Mouse (Mus musculus): ENCODE measurements around the gene Slc9a8. TPM values are rescaled to one million over a fixed set of nuclear protein-coding genes. Genes with fewer than 3 reads are reported as not detected.

Gene Slc9a8
- total and polyA plus RNA-seq, 3 experiments: 16.7 to 25.8 TPM; not detected in 1

GRCm38 (mm10) chr2:167375688-167376087 lies 45.8 kb upstream of the Slc9a8 start:
- no peak for DNase-seq (ENCODE audit: low read depth, low spot score)
- no peak overlapping the region for H3K27ac ChIP-seq (ENCODE audit: control insufficient read depth, low read depth, low read length)
- H3K4me3 ChIP-seq (ENCODE audit: control insufficient read depth in 1 of 2, insufficient read depth in 1 of 2, low read depth in 2 of 2, low read length in 2 of 2): peak overlapping the region; percentile 44 to 45; a peak in 2 of 4 replicates
- H3K4me1 ChIP-seq (ENCODE audit: control insufficient read depth in 1 of 2, insufficient read depth in 2 of 2, low read length in 2 of 2): peaks cover 0 to 15% of the 10 kb centered on the region in 2 experiments; a peak in 2 of 4 replicates
- peak overlapping the region; percentile 47 for H3K9ac ChIP-seq (ENCODE audit: control insufficient read depth, low read depth, low read length, poor library complexity, severe bottlenecking)
- TF ChIP-seq POLR2AphosphoS5 (IDR thresholded peaks at IDR 0.05; ENCODE audit: borderline replicate concordance, low read depth, low read length): no peak
- TF ChIP-seq NELFE (IDR thresholded peaks at IDR 0.05; ENCODE audit: low read depth, low read length): no peak
- no peaks in the 10 kb centered on the region for H3K79me2 ChIP-seq (ENCODE audit: control insufficient read depth, insufficient read depth, low read length, poor library complexity)
- no peaks in the 10 kb centered on the region; a peak in 2 of 4 replicates for H3K36me3 ChIP-seq (ENCODE audit: control insufficient read depth in 1 of 2, insufficient read depth in 2 of 2, low read length in 2 of 2)
- H3K9me3 ChIP-seq (replicated peaks; ENCODE audit: insufficient read depth, low read length): no peaks in the 10 kb centered on the region
- H3K27me3 ChIP-seq (ENCODE audit: control insufficient read depth in 1 of 2, insufficient read depth in 2 of 2, low read length in 2 of 2): peaks cover 0 to 2% of the 10 kb centered on the region in 2 experiments; a peak in 2 of 4 replicates

DNA sequence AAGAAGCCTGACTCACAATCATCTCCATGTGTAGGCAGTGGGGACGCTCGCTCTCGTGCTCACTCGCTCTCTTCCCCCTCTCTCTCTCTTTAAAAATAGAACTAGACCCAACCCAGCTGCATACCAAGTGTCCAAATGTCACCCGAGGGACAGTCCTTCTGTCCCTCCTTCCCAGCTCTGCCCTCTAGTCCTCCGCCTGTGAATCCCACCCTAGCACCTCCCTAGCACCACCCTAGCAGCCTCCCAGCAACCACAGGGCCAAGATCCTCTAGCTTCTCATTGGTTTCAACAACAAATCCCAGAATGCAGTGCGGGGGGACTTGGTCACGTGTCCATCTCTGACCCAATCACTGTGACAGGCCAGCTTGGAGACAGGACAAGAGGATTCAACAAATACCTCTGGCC lies 45.4 kb upstream of the Slc9a8 start:
- TF ChIP-seq USF1 (IDR thresholded peaks at IDR 0.05; ENCODE audit: low read depth, low read length) (peak; percentile 97), TAL1 (IDR thresholded peaks at IDR 0.05; ENCODE audit: low read length) (no peak), ZMIZ1 (IDR thresholded peaks at IDR 0.05; ENCODE audit: low read depth, low read length) (no peak; the same call in 1 of the 2 replicates), MAX (IDR thresholded peaks at IDR 0.05; ENCODE audit: low read length) (peak; percentile 83), HCFC1 (IDR thresholded peaks at IDR 0.05; ENCODE audit: low read depth, low read length) (peak; percentile 75), USF2 (IDR thresholded peaks at IDR 0.05; ENCODE audit: borderline replicate concordance in 1 of 2, insufficient read depth in 1 of 2, low read depth in 1 of 2, low read length in 2 of 2) (peak; percentile 60 to 82; a peak in 3 of 4 replicates), POLR2A (IDR thresholded peaks at IDR 0.05; ENCODE audit: control insufficient read depth in 1 of 2, insufficient read depth in 1 of 2, low read depth in 1 of 2, low read length in 2 of 2, poor library complexity in 1 of 2) (peak in 1 of 2 experiments; percentile 63; a peak in 1 of 4 replicates), NRF1 (IDR thresholded peaks at IDR 0.05; ENCODE audit: insufficient read depth, low read depth, low read length, poor library complexity, severe bottlenecking) (no peak)
- Histone ChIP-seq H3K4me1 (ENCODE audit: control insufficient read depth in 1 of 2, insufficient read depth in 2 of 2, low read length in 2 of 2) (peaks cover 0 to 15% of the 10 kb centered on the region in 2 experiments; a peak in 2 of 4 replicates), H3K79me2 (ENCODE audit: control insufficient read depth, insufficient read depth, low read length, poor library complexity) (no peaks in the 10 kb centered on the region), H3K27me3 (ENCODE audit: control insufficient read depth in 1 of 2, insufficient read depth in 2 of 2, low read length in 2 of 2) (peaks cover 0 to 5% of the 10 kb centered on the region in 2 experiments; a peak in 2 of 4 replicates), H3K36me3 (ENCODE audit: control insufficient read depth in 1 of 2, insufficient read depth in 2 of 2, low read length in 2 of 2) (no peaks in the 10 kb centered on the region; a peak in 2 of 4 replicates), H3K9ac (ENCODE audit: control insufficient read depth, low read depth, low read length, poor library complexity, severe bottlenecking) (peak overlapping the region; percentile 47), H3K27ac (ENCODE audit: control insufficient read depth, low read depth, low read length) (no peak overlapping the region), H3K9me3 (replicated peaks; ENCODE audit: insufficient read depth, low read length) (no peaks in the 10 kb centered on the region), H3K4me3 (ENCODE audit: control insufficient read depth in 1 of 2, insufficient read depth in 1 of 2, low read depth in 2 of 2, low read length in 2 of 2) (peak overlapping the region; percentile 44 to 45)
- DNase-seq (ENCODE audit: low read depth, low spot score): peak; percentile 86

DNA sequence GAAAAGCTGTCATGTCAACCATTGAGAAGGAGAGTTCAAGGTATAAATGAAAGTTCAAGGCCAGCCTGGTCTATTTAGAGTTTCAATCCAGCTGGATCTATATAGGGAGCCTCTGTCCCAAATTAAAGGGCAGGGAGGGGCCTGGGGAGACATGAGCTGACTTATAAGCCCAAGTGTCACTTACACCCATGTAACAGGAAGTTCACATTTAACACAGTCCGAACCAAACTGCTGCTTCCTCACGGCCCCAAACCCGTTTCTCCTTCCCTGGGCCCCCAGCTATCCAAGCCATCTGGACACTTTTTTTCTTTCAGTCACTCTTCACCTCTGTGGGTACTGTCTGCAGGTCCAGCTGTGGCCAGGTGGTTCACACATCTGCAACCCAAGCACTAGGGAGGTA lies 43.8 kb upstream of the Slc9a8 start:
- Histone ChIP-seq H3K79me2 (ENCODE audit: control insufficient read depth, insufficient read depth, low read length, poor library complexity) (no peaks in the 10 kb centered on the region), H3K36me3 (ENCODE audit: control insufficient read depth in 1 of 2, insufficient read depth in 2 of 2, low read length in 2 of 2) (no peaks in the 10 kb centered on the region; a peak in 2 of 4 replicates), H3K4me1 (ENCODE audit: control insufficient read depth in 1 of 2, insufficient read depth in 2 of 2, low read length in 2 of 2) (peaks cover 0 to 15% of the 10 kb centered on the region in 2 experiments; a peak in 2 of 4 replicates), H3K27ac (ENCODE audit: control insufficient read depth, low read depth, low read length) (no peak overlapping the region), H3K9ac (ENCODE audit: control insufficient read depth, low read depth, low read length, poor library complexity, severe bottlenecking) (no peak overlapping the region), H3K27me3 (ENCODE audit: control insufficient read depth in 1 of 2, insufficient read depth in 2 of 2, low read length in 2 of 2) (peaks cover 0 to 8% of the 10 kb centered on the region in 2 experiments; a peak in 2 of 4 replicates), H3K9me3 (replicated peaks; ENCODE audit: insufficient read depth, low read length) (no peaks in the 10 kb centered on the region), H3K4me3 (ENCODE audit: control insufficient read depth in 1 of 2, insufficient read depth in 1 of 2, low read depth in 2 of 2, low read length in 2 of 2) (no peak overlapping the region)
- TF ChIP-seq ZNF384 (IDR thresholded peaks at IDR 0.05; ENCODE audit: low read depth, low read length) (no peak), NRF1 (IDR thresholded peaks at IDR 0.05; ENCODE audit: insufficient read depth, low read depth, low read length, poor library complexity, severe bottlenecking) (no peak), POLR2AphosphoS2 (IDR thresholded peaks at IDR 0.05; ENCODE audit: low read length) (no peak), MAZ (IDR thresholded peaks at IDR 0.05; ENCODE audit: low read depth, low read length) (no peak)
- peak; percentile 23 for DNase-seq (ENCODE audit: low read depth, low spot score)
